Mouse (Mus musculus) heart, embryonic 11.5 days (tissue): Measurements from ENCODE around the gene Mobp. TPM values are rescaled to one million over a fixed set of nuclear protein-coding genes. Genes with fewer than 3 reads are reported as not detected.

Experiments used
- ATAC-seq: fragments of 200-750 bp; cut with Nextera tagmentation; replicated peaks from 2 replicates; pipeline ENCODE4 v1.8.0; 2017; ENCODE audit warnings: moderate library complexity; ENCODE audit not compliant: insufficient number of reproducible peaks, low FRiP score, low TSS enrichment
- H3K27ac ChIP-seq: fragments of 300-500 bp; sonication (generic); 2 replicates; pipeline ENCODE4 v1.5.1; 2014; ENCODE audit warnings: mild to moderate bottlenecking, low read depth, low read length
- H3K27me3 ChIP-seq: fragments of 300-500 bp; sonication (generic); 2 replicates; pipeline ENCODE4 v1.6.1; 2014; ENCODE audit warnings: mild to moderate bottlenecking, low read length, mixed read lengths; ENCODE audit not compliant: control insufficient read depth, insufficient read depth
- H3K36me3 ChIP-seq: fragments of 300-500 bp; sonication (generic); 2 replicates; pipeline ENCODE4 v1.6.1; 2014; ENCODE audit warnings: mild to moderate bottlenecking, low read length, moderate library complexity, mixed read lengths; ENCODE audit not compliant: control insufficient read depth, insufficient read depth
- H3K4me1 ChIP-seq: fragments of 300-500 bp; sonication (generic); 2 replicates; pipeline ENCODE4 v1.6.1; 2014; ENCODE audit warnings: low read length; ENCODE audit not compliant: control insufficient read depth, insufficient read depth
- H3K4me2 ChIP-seq: fragments of 300-500 bp; sonication (generic); 2 replicates; pipeline ENCODE4 v1.6.1; 2014; ENCODE audit warnings: mild to moderate bottlenecking, moderate library complexity
- H3K4me3 ChIP-seq: fragments of 300-500 bp; sonication (generic); 2 replicates; pipeline ENCODE4 v1.5.1; 2014; ENCODE audit warnings: low read depth, low read length
- H3K9ac ChIP-seq: fragments of 300-500 bp; sonication (generic); 2 replicates; pipeline ENCODE4 v1.6.1; 2014; ENCODE audit warnings: mild to moderate bottlenecking, low read depth, low read length, moderate library complexity
- H3K9me3 ChIP-seq: fragments of 300-500 bp; sonication (generic); replicated peaks from 2 replicates; pipeline ENCODE4 v1.6.1; 2016; ENCODE audit warnings: low read length; ENCODE audit not compliant: control insufficient read depth
- WGBS: fragments of 180-500 bp; shearing (Covaris S2); extraction: QIAGEN DNeasy Blood & Tissue Kit; methylation state at CpG from one replicate; pipeline ENCODE4 v1.1.7; 2014; ENCODE audit not compliant: insufficient replicate concordance; 5-methylcytosine and 5-hydroxymethylcytosine counted together
- polyA plus RNA-seq: library from polyadenylated mRNA; unstranded; fragments of >200 nt; fragmentation: Nextera tagmentation; extraction: Ambion mirVana; gene quantifications from 2 replicates; pipeline ENCODE4 v1.2.1, GENCODE M21; 2014

Gene Mobp
- polyA plus RNA-seq, 1 experiment from 2014 or later, result not detected

DNA sequence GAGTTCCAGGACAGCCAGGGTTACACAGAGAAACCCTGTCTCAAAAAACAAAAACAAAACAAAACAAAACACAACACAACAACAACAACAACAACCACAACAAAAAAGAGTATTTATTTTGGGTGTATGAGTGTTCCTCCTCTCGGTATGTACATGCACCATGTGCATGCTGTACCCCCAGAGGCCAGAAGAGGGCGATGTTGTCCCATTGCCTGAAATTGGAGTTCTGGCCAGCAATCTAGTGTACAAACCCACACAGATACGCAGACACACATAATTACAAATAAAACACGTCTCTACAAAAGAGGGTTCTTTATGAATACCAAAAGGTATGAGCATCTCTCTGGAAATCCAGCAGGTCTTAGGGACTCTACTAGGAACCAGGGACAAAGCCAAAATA lies 60.6 kb downstream of the Mobp start:
- WGBS, result 67% methylated on average over 4 of the region's 4 CpGs
- no peak for ATAC-seq

DNA sequence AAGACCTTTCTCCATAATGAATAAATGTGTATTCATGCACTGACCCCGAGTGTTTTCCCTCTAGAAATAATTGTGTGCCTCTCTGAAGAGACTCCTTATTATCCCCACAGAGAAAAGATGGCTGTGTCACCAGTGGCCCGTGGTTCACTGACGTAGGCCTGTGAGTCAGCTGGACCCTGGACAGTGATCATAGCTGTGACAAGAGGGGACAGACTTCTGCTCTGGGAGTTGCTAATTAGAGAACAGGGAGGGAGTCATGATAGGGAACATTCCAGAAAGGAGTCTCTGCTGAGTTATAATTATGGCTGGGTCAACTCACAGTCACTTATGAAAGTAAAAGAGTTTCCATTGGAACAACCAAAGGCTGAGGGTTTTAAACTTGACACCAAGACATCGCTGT lies 61.4 kb downstream of the Mobp start:
- Histone ChIP-seq H3K9ac (no peak overlapping the region), H3K4me1 (0 out of 2 replicates have a peak, but pooled peaks cover 3% of the 10 kb centered on the region), H3K4me3 (no peak overlapping the region), H3K4me2 (no peak overlapping the region), H3K9me3 (no peaks in the 10 kb centered on the region), H3K27me3 (no peaks in the 10 kb centered on the region), H3K36me3 (no peaks in the 10 kb centered on the region), H3K27ac (no peak overlapping the region)
- 62% methylated on average over 4 of the region's 4 CpGs for WGBS
- ATAC-seq, result no peak

More for the DNA sequence above, 60.6 kb downstream of the Mobp start:
- H3K4me3 ChIP-seq, result no peak overlapping the region
- H3K4me1 ChIP-seq, result 0 out of 2 replicates have a peak, but pooled peaks cover 3% of the 10 kb centered on the region
- H3K36me3 ChIP-seq, result no peaks in the 10 kb centered on the region
- no peak overlapping the region for H3K27ac ChIP-seq
- H3K9me3 ChIP-seq, result no peaks in the 10 kb centered on the region
- H3K4me2 ChIP-seq, result no peak overlapping the region
- no peak overlapping the region for H3K9ac ChIP-seq
- no peaks in the 10 kb centered on the region for H3K27me3 ChIP-seq

DNA sequence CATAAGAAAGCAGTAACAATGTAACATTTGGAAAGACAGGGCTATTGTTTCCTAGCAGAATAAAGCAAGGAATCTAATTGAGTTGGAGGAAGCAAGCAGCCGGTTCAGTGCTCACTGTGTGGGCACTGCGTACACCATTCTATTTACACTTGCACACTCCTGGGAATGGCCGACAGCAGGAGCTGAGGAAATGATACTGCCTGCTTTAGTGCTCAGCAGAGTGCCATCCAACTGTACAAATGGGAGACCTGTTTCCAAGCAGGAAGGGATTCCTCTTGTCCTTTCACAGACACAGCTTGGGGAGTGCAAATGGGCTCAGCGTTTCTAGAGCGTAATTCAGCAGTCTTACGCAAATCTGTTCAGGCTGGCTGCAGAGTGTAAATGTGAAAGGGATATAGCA lies 63.4 kb downstream of the Mobp start:
- ATAC-seq, result no peak
- H3K4me1 ChIP-seq, result 0 out of 2 replicates have a peak, but pooled peaks cover 3% of the 10 kb centered on the region
- no peak overlapping the region for H3K4me3 ChIP-seq
- no peak overlapping the region for H3K9ac ChIP-seq
- no peaks in the 10 kb centered on the region for H3K9me3 ChIP-seq
- no peaks in the 10 kb centered on the region for H3K27me3 ChIP-seq
- 86% methylated on average over 6 of the region's 6 CpGs for WGBS
- H3K4me2 ChIP-seq, result no peak overlapping the region
- H3K27ac ChIP-seq, result no peak overlapping the region
- H3K36me3 ChIP-seq, result no peaks in the 10 kb centered on the region

DNA sequence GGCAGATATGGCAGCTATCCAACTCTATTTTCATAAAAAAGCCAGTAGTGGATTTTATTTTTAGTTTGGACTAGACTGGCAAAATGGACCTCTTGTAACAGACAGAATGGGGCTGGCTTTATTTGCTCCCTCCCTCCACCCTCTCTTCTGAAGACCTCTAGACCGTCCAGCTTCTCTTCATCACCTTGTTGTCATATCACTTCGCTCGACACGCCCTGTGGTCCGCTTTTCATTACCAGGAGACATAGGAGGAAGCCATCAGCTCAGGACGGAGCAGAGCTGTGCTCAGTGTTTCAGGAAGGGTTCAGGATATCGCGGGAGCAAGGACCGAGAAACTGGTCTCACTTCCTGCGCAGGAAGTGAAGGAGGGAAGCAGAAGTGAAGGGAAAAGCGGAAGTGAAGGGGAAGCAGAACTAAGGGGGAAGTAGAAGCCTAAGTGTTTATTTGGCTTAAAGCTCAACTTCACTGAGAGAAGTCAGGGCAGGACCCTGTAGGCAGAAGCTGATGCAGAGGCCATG lies 65.5 kb downstream of the Mobp start:
- Histone ChIP-seq H3K9me3 (no peaks in the 10 kb centered on the region), H3K9ac (no peak overlapping the region), H3K36me3 (no peaks in the 10 kb centered on the region), H3K27me3 (no peaks in the 10 kb centered on the region), H3K4me1 (peaks cover 7% of the 10 kb centered on the region; the same call in 1 of the 2 replicates), H3K4me3 (no peak overlapping the region), H3K4me2 (no peak overlapping the region), H3K27ac (no peak overlapping the region)
- WGBS, result 75% methylated on average over 11 of the region's 11 CpGs
- no peak for ATAC-seq

DNA sequence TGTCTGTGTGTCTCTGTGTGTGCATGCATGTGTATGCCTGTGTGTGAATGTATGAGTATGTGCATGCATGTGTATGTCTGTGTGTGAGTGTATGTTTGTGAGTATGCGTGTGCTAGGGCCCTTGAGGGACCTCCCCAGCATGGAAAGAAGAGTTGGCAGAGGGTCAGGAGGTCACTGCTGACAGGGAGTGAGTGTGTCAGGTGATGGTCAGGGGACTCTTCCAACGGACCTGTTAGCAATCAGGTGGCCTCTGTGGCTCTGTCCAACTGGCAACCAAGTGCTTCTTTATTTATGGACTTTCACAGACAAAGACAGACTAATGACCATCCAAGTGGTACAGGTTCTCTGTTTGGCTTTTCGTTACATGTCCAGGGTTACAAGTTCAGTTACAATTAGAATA lies 69.9 kb downstream of the Mobp start:
- 48% methylated on average over 3 of the region's 3 CpGs for WGBS
- Histone ChIP-seq H3K27ac (no peak overlapping the region), H3K9ac (no peak overlapping the region), H3K9me3 (no peaks in the 10 kb centered on the region), H3K36me3 (no peaks in the 10 kb centered on the region), H3K4me1 (peaks cover 7% of the 10 kb centered on the region; the same call in 1 of the 2 replicates), H3K4me2 (no peak overlapping the region), H3K4me3 (no peak overlapping the region), H3K27me3 (0 out of 2 replicates have a peak, but pooled peaks cover 3% of the 10 kb centered on the region)
- no peak for ATAC-seq

Other genes with a start within 250 kb of the Mobp start
- gene Gorasp1, start 212.1 kb upstream of the Mobp start, polyA plus RNA-seq, result 18.0 and 20.3 TPM in 2 replicates
- gene Ttc21a, start 212.1 kb upstream of the Mobp start, polyA plus RNA-seq, result 0.23 and 0.37 TPM in 2 replicates
- 3.3 and 4.2 TPM in 2 replicates for gene Csrnp1, start 165.0 kb upstream of the Mobp start, polyA plus RNA-seq
- gene Xirp1, start 126.1 kb upstream of the Mobp start, polyA plus RNA-seq, result 38.2 and 64.5 TPM in 2 replicates
- 2.3 and 3.1 TPM in 2 replicates for gene Cx3cr1, start 79.8 kb upstream of the Mobp start, polyA plus RNA-seq
- gene Ccr8, start 57.6 kb upstream of the Mobp start, polyA plus RNA-seq, result not detected in 2 replicates
- gene Slc25a38, start 39.3 kb upstream of the Mobp start, polyA plus RNA-seq, result 35.4 and 40.5 TPM in 2 replicates
- gene Rpsa, start 22.0 kb upstream of the Mobp start, polyA plus RNA-seq, result 1,140 and 1,315 TPM in 2 replicates
- 0.11 and 0.15 TPM in 2 replicates for gene Myrip, start 151.8 kb downstream of the Mobp start, polyA plus RNA-seq